Mouse (Mus musculus) mouse trophoblast stem cell (cell line): ENCODE data around the gene Olfr658.

ENCODE experiments used
- in situ Hi-C, 2 experiments: fragments of 300-500 bp; cut with MseI, MboI; formaldehyde crosslinking; loops; 2 replicates in 1 of 2; 3 replicates in 1 of 2; pipeline ENCODE4 v1.15.1; 2025

Olfr658 gene

DNA sequence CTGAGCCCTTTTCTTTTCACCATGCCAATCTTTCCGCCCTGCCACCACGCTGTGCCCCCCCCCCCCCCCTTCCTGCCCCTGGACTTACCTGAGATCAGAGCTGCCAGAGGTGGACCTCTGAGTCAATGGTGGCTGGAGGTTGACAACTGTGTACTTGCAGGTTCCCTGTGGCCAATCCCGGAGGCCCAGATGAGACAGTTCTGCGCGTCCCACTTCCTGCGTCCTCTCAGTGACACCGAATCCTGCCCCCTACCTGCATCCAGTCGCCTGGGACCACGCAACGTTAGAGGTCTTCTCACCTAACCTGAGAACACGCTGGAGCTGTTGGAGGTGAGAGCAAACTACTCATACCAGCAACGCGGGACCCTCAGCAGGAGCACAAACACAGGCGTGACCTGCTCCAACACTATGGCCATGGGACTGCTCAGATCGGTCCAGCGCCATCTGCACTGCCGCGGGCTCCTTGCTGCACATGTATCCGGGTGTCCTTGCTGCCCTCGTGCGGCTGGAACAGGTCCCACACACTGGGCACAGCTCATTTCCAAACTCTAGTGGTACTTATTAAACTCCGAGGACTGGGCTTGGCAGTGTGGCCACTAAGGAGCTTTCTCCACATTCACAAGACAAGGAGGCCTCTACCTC is at the start of gene Olfr658:
Gene Olfr658, minus strand, starts transcription at position 465 of the 642 bp plus-strand sequence.
- in situ Hi-C loops, result no loop called here

DNA sequence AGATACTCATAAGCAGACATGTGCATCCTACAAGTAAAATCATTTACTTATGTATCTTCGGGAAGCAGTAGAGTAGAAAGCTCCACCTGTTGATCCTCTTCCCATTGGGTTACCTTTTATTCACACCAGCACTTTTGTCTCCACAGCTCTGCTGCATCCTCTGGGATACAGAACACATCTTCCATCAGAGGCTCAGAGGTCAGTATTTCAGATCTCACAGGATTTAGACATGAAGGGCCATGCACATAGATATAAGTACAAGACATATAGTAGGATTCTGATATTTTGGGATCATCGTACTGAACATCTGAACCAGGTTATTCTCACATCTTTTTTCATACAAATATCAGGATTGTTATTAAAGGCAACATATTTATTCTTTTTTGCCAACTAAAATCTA is 39.1 kb upstream of the Olfr658 start, which contains the start of gene Olfr661:
Gene Olfr661, plus strand, starts transcription at position 301 of the 400 bp plus-strand sequence.
- in situ Hi-C loops, result no loop called here

DNA sequence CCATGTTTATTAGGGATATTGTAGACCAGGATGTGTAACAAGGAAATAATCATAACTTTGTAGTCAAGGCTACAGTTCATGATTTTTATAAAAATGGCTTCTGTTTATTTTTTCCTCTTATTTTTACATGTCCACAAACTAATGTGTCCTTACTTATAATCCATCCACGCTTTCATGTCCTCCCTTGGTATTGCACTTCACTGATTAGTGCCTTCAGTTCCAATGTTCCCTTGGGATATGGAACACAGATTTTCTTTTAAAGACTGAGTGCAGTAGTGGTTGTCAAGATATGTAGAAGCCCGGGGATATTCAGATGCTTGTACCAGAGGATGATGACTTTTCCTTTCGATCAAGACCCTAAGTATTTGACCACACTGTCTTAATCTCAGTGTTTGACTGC is 19.3 kb upstream of the Olfr658 start, which contains the start of gene Olfr659:
Gene Olfr659, plus strand, starts transcription at position 301 of the 400 bp plus-strand sequence.
- in situ Hi-C loops, result no loop called here

DNA sequence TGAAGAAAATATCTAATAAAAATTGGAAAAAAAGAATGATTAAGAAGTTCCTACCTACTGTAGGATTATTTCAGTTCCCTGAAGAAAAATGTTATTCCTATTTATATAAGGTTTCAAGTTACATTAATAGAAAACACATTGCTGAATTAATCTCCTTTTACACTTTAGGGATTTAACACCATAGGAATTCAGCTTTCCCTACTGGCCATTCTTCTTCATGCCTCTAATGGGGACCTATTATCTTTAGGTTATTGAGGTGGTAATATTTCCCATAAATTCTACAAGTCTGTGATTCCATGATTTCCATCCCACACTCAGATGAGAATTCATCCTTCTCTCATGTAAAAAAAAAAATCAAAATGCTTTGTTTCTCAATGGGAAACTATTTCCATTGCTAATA is 22.6 kb downstream of the Olfr658 start, which contains the start of gene Olfr657:
Gene Olfr657, plus strand, starts transcription at position 301 of the 400 bp plus-strand sequence.
- in situ Hi-C loops, result no loop called here

DNA sequence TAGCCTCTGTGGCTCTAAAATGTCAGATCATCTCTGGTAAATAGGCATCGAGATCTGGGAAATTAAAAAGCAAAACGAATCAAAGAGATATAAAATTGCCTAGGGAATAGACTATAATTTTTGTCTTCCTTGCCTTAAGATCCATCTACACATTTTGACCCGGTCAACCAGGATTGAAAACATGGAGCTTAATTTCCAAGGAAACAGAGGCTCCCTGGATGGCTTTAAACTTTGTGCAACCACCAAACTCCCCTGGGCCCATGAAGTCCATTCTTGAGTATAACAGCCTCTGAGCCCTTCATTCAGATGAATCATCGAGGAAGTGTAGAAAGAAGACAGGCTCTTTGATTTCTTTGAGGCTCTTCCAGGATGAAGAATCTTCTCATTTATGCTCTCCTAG is 33.5 kb downstream of the Olfr658 start, which contains the start of gene Olfr656:
Gene Olfr656, plus strand, starts transcription at position 301 of the 400 bp plus-strand sequence.
- in situ Hi-C loops, result no loop called here

DNA sequence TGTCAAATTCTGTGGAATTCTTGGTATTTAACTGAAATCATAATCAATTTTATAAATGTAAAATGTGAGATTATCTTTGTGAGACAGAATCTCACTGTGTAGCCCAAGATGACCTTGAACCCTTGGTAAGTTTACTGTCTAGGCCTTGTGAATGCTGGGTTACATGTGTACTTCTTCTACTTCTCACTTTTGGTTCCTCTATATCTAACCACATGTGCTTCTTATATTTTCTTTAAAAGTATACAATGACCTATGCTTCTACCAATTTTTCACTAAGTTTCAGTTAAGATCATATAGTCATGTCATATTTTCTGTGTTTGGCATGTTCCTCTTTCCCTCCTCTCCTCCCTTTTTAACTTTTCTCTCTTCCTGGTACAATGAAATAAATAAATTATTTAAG is 42.4 kb downstream of the Olfr658 start:
- in situ Hi-C loops, result no loop called here

DNA sequence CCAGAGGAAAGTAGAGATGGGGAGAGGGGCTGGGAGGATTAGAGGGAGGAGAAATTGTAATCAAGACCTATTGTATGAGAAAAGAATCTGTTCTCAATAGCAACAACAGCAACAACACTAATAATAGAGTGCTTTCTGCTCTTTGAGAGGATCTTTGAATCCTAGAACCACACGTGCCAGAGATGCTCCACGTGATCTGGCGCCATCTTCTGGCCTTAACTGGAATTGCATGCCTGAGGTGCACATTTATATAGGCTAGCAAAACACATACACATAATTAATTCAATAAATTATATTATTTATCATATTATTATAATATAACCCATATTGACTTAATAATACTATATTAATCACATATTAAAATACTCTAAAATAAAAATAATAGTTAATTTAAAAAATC is 43.9 kb downstream of the Olfr658 start:
- in situ Hi-C loops, result no loop called here

DNA sequence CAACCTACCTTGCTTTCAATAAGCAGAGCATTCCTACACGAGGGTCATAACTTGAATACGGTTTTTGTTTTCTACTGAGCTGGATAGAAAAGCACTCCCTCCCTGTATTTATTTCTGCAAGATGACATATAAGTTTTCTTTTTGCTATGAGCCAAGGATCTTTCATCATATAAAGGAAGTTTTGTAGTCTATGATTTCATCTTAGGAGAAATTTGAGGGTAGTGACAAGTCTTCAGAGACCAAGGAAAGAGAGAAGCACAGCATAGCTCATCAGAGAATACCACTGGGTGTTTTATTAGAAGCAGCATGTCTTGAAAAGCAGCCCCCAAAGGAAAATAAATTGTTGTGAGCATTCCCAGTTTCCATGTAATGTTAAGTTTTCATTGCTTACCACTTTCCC is 45.4 kb downstream of the Olfr658 start, which contains the start of gene Olfr655:
Gene Olfr655, minus strand, starts transcription at position 101 of the 400 bp plus-strand sequence.
- in situ Hi-C loops, result no loop called here
